Mouse (Mus musculus) activated CD4-positive, CD25-positive, alpha-beta regulatory T cell (primary cell): ENCODE data around the gene Cmpk2. TPM values are rescaled to one million over a fixed set of nuclear protein-coding genes. Genes with fewer than 3 reads are reported as not detected.

ENCODE experiments used
- polyA plus RNA-seq, 2 experiments: library from polyadenylated mRNA; unstranded; fragments of 100-300 nt; shearing (Covaris generic); gene quantifications; one replicate each; pipeline ENCODE4 v1.2.1; 2017

The Cmpk2 gene
- polyA plus RNA-seq: 10 to 100 TPM; 12.0 to 26.8 TPM

DNA sequence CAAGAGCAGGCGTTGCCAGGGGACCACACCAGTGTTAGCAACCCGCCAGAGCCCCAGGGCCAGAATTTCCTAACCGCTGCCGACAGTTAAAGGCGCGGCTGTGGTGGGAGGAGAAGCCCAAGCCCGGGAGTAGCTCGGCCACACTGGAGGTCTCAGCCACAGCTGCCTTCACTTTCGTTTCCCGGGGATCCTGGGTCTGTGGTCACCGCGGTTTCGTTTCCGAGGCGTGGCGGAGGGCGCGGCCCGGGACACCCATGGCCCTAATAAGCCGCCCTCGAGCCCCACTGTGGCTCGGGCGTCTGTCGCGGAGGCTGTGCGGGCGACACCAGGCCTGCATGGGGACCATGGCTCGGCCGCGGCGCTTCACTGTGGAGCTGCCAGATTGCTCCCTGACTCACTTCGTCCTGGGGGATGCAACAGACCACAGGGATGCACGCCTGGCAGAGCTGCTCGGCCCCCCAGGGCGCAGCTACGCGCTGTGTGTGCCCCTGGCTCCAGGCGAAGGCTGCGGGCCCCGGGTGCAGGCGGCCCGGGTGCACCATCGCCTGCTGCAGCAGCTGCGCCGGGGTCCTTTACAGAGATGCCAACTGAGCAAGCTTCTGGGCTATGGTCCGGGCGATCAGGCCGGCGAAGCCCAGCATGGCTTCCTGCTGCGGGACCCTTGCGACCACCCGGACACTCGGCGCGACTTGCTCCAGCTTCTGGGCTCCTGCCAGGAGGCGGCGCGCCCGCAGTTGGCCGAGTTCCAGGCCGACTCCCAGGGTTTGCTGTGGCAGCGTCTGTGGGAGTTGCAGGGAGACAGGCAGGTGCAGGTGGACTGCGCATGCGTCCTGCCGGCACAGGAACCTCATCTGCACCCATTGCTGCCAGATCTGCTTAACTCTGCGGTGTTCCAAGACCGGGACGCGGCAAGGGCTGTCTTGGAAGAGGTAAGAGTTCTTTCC lies at the start of gene Cmpk2:
Gene Cmpk2 (plus strand): TSS at position 107 of the 944 bp plus-strand sequence.

DNA sequence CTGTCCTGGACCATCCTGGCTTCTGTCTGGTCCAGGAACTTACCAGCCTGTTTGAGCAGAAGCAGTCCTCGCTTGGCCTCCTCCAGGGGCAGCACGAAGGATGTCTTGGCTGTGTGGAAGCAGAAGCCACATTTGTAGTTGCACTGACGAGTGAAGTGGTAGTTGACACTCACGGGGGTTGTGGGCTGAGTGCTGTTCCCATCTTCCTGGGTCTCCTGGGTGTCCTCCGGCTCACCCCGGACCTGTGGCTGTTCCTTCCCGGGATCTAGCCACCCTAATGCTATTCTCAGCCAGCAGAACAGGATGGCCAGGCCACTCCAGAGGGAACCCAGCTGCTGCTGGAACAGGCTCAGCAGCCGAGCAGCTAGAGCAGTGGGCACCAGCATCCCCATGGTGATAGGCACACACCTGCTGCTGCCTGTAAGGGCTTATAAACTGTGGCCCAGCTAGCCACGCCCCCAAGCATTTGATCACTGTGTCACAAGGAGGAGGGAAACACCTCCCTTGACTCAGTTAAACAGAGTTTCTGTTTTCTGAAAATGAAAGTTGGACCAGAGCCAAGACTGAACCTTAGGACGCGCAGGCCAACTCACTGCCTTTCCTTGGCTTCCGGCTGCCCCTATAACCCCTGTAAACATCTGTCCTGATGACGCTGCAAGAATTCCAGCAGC lies 12.8 kb upstream of the Cmpk2 start, which contains the start of gene Rsad2:
Gene Rsad2 (minus strand): TSS at position 425 of the 671 bp plus-strand sequence.

Other genes starting within 250 kb of the Cmpk2 start
- 10 to 100 TPM; 15.9 to 24.1 TPM for gene Rnf144a, start 54.0 kb upstream of the Cmpk2 start, polyA plus RNA-seq
- 1 to 10 TPM; 3.8 to 9.5 TPM for gene Rsad2, start 12.8 kb upstream of the Cmpk2 start, polyA plus RNA-seq